Mouse (Mus musculus): ENCODE results near the gene Rdh16f1.

GRCm38 (mm10) chr10:127736266-127736665 lies 23.3 kb upstream of the Rdh16f1 start:
- TF ChIP-seq EP300 (IDR thresholded peaks at IDR 0.05; ENCODE audit: insufficient read depth, low read depth, low read length) (no peak), POLR2A (IDR thresholded peaks at IDR 0.05; ENCODE audit: insufficient read depth, low read length) (no peak), CTCF (IDR thresholded peaks at IDR 0.05; ENCODE audit: low read depth, low read length) (no peak)
